15 mouse cellular contexts compared by ENCODE assay signal in the genomic region with DNA sequence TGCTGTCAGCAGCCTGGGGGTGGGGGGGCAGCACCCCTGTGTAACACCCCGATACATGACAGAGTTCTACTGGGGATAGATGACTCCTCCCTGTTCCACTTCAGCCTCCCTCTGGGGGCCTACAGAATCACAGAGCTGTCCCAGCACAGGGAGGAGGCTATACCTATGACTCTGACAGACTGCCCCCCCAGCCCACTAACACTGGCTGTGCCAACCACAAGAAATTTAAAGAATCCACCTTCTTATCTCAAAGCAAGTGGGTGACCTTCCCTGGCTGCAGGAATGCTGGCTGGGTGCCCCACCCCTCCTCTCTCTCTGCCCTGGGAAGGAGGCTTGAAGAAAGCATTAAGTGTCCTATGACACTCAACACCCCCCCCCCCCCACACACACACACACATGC. TPM values are rescaled to one million over a fixed set of nuclear protein-coding genes. Genes with fewer than 3 reads are reported as not detected.
A peak's percentile ranks its signal among the peaks of the same experiment; 100 is the strongest.
DNase-seq lines count a peak whose midpoint lies in the region; ATAC-seq and TF ChIP-seq lines count a peak whose summit lies in the region.
"Had no signal": no experiment of that assay in that cellular context is flagged by ENCODE, and none has a peak within 500 bp of the region (broad histone marks: within the 10 kb centered on the region; RNA-seq: fewer than 3 reads in every experiment).

No protein-coding gene starts in this region.

- H3K36me3 ChIP-seq in embryonic facial prominence, embryonic 10.5 days (replicated peaks), result no peaks in the 10 kb centered on the region
- no peaks in the 10 kb centered on the region for H3K36me3 ChIP-seq in lung, embryonic 15.5 days
- H3K36me3 ChIP-seq in kidney, embryonic 16.5 days (ENCODE audit: insufficient read depth, low read length), result no peaks in the 10 kb centered on the region
- H3K36me3 ChIP-seq: hindbrain, embryonic 15.5 days; limb, embryonic 10.5 days had no signal

- no peak overlapping the region for H3K27ac ChIP-seq in embryonic facial prominence, embryonic 10.5 days (replicated peaks)
- peak overlapping the region; percentile 46 for H3K27ac ChIP-seq in lung, embryonic 15.5 days
- no peak overlapping the region for H3K27ac ChIP-seq in left cerebral cortex, adult 2 months
- H3K27ac ChIP-seq in kidney, embryonic 16.5 days (ENCODE audit: low read length), result no peak overlapping the region
- H3K27ac ChIP-seq: forebrain, embryonic 13.5 days; hindbrain, embryonic 15.5 days; limb, embryonic 10.5 days had no signal

- H3K27me3 ChIP-seq in embryonic facial prominence, embryonic 10.5 days (replicated peaks; ENCODE audit: low read depth, poor library complexity, severe bottlenecking), result peaks cover 63% of the 10 kb centered on the region
- H3K27me3 ChIP-seq in lung, embryonic 15.5 days, result peaks cover 27% of the 10 kb centered on the region
- H3K27me3 ChIP-seq in kidney, embryonic 16.5 days (ENCODE audit: insufficient read depth, low read length), result peaks cover 19% of the 10 kb centered on the region
- H3K27me3 ChIP-seq: hindbrain, embryonic 15.5 days had no signal

- H3K4me2 ChIP-seq in lung, embryonic 15.5 days, result 0 out of 2 replicates have a peak overlapping the region, but pooled peaks have one; percentile 18
- H3K4me2 ChIP-seq in kidney, embryonic 16.5 days (replicated peaks; ENCODE audit: low read depth, low read length), result no peak overlapping the region
- H3K4me2 ChIP-seq: forebrain, embryonic 13.5 days; hindbrain, embryonic 15.5 days had no signal

- WGBS in embryonic facial prominence, embryonic 10.5 days, result 90% methylated on average over 1 of the region's 1 CpGs
- 47% methylated on average over 1 of the region's 1 CpGs for WGBS in lung, embryonic 15.5 days
- 62% methylated on average over 1 of the region's 1 CpGs for WGBS in kidney, embryonic 16.5 days

- ATAC-seq in lung, embryonic 15.5 days (ENCODE audit: borderline replicate concordance, extremely low read depth, low FRiP score, low TSS enrichment), result peak; percentile 17; the same call in 1 of the 2 replicates
- no peak for ATAC-seq in kidney, embryonic 16.5 days (ENCODE audit: low FRiP score, low TSS enrichment)
- ATAC-seq: forebrain, embryonic 13.5 days had no signal

- intact Hi-C loops in heart, postnatal 36 days (cut with DNase I), result no loop called here
- intact Hi-C loops in left cerebral cortex, adult 2 months (cut with DNase I), result no loop called here

- peaks cover 51% of the 10 kb centered on the region for H3K4me1 ChIP-seq in embryonic facial prominence, embryonic 10.5 days
- peaks cover 43% of the 10 kb centered on the region for H3K4me1 ChIP-seq in lung, embryonic 15.5 days
- H3K4me1 ChIP-seq in kidney, embryonic 16.5 days (ENCODE audit: insufficient read depth, low read length), result peaks cover 29% of the 10 kb centered on the region

- no peak overlapping the region for H3K4me3 ChIP-seq in embryonic facial prominence, embryonic 10.5 days
- no peak overlapping the region for H3K4me3 ChIP-seq in lung, embryonic 15.5 days
- no peak overlapping the region for H3K4me3 ChIP-seq in left cerebral cortex, adult 2 months
- no peak overlapping the region for H3K4me3 ChIP-seq in kidney, embryonic 16.5 days (ENCODE audit: low read length)
- H3K4me3 ChIP-seq: forebrain, embryonic 13.5 days; hindbrain, embryonic 15.5 days; limb, embryonic 10.5 days had no signal

- H3K9me3 ChIP-seq in embryonic facial prominence, embryonic 10.5 days, result no peaks in the 10 kb centered on the region
- H3K9me3 ChIP-seq in lung, embryonic 15.5 days, result no peaks in the 10 kb centered on the region
- no peaks in the 10 kb centered on the region for H3K9me3 ChIP-seq in kidney, embryonic 16.5 days (ENCODE audit: low read length)
- H3K9me3 ChIP-seq: forebrain, embryonic 13.5 days; hindbrain, embryonic 15.5 days; limb, embryonic 10.5 days had no signal

- H3K9ac ChIP-seq in lung, embryonic 15.5 days, result no peak overlapping the region
- no peak overlapping the region for H3K9ac ChIP-seq in kidney, embryonic 16.5 days (replicated peaks; ENCODE audit: low read length)
- H3K9ac ChIP-seq: forebrain, embryonic 13.5 days; hindbrain, embryonic 15.5 days had no signal

- DNase-seq in heart, adult 18-20 months, result peak; percentile 22
- DNase-seq in heart, postnatal 36 days, result no peak
- peak; percentile 30 for DNase-seq in Muller cell, postnatal 12 days (ENCODE audit: inconsistent ontology term)
- peak; percentile 9 for DNase-seq in embryonic facial prominence, embryonic 10.5 days (ENCODE audit: low spot score)
- no peak for DNase-seq in left cerebral cortex, adult 2 months (ENCODE audit: extremely low spot score in 1 of 2, low spot score in 2 of 2)
- DNase-seq in thymus, postnatal 25 days, result no peak
- DNase-seq: cerebellum, adult 9-10 months; gastrocnemius, postnatal 10 days; kidney, adult 8-10 months; layer of hippocampus, adult 9-11 months had no signal

- no peak for TF ChIP-seq CTCF in left cerebral cortex, adult 2 months (IDR thresholded peaks at IDR 0.05)

RNA-seq across cellular contexts. Expression of a gene that starts 4.4 kb away (rescaled TPM):
- total RNA-seq in heart, adult 18-20 months (2021), result 1 to 10 TPM; 3.8 to 4.1 TPM
- total RNA-seq in heart, postnatal 36 days (2021), result 1 to 10 TPM; 2.8 to 3.1 TPM
- 2.8 and 3.4 TPM in 2 replicates for polyA plus RNA-seq in embryonic facial prominence, embryonic 10.5 days (2016; fragmentation: Nextera tagmentation; extraction: Ambion mirVana)
- polyA plus RNA-seq in lung, embryonic 15.5 days (2015; fragmentation: Nextera tagmentation; extraction: Ambion mirVana), result 11.1 and 11.7 TPM in 2 replicates
- total RNA-seq in left cerebral cortex, adult 2 months (2021), result 1 to 10 TPM; 1.9 to 2.6 TPM
- polyA plus RNA-seq in kidney, embryonic 16.5 days (2015; fragmentation: Nextera tagmentation; extraction: Ambion mirVana), result 1.7 and 2.1 TPM in 2 replicates

RNA-seq across cellular contexts. Expression of a gene that starts 20.2 kb away (rescaled TPM):
- total RNA-seq in heart, adult 18-20 months (2021), result 100 to 1,000 TPM; 151 to 158 TPM
- total RNA-seq in heart, postnatal 36 days (2021), result 100 to 1,000 TPM; 132 to 163 TPM
- polyA plus RNA-seq in embryonic facial prominence, embryonic 10.5 days (2016; fragmentation: Nextera tagmentation; extraction: Ambion mirVana), result 1,564 and 1,604 TPM in 2 replicates
- 921 and 961 TPM in 2 replicates for polyA plus RNA-seq in lung, embryonic 15.5 days (2015; fragmentation: Nextera tagmentation; extraction: Ambion mirVana)
- 100 to 1,000 TPM; 146 to 152 TPM for total RNA-seq in left cerebral cortex, adult 2 months (2021)
- 999 and 1,010 TPM in 2 replicates for polyA plus RNA-seq in kidney, embryonic 16.5 days (2015; fragmentation: Nextera tagmentation; extraction: Ambion mirVana)

Comparison
In these comparisons a context has a peak if more than half of its experiments do, and no peak if none do; other contexts are left out.
1. DNase-seq: peak in heart, adult 18-20 months (2 of 2), Muller cell, postnatal 12 days (single experiment) and embryonic facial prominence, embryonic 10.5 days (single experiment); none in heart, postnatal 36 days (0 of 2), left cerebral cortex, adult 2 months (0 of 2) and thymus, postnatal 25 days (single experiment).